Mouse (Mus musculus) kidney, adult 2 months (tissue): Measurements from ENCODE around the gene Tfip11.

Experiments
- CTCF ChIP-seq: fragments of 200-500 bp; conservative IDR thresholded peaks from 2 replicates; pipeline ENCODE4 v1.5.1; 2011; ENCODE audit warnings: low read depth, mild to moderate bottlenecking, control low read depth, low read length, moderate library complexity, mixed read lengths; ENCODE audit not compliant: insufficient read depth, insufficient read length
- POLR2A ChIP-seq: fragments of 200-500 bp; IDR thresholded peaks from one replicate; pipeline ENCODE4 v1.6.1; 2011; ENCODE audit warnings: low read depth, low read length, control low read depth

- no peak for TF ChIP-seq CTCF
- no peak for TF ChIP-seq POLR2A
Measured at GRCm38 (mm10) chr5:112367338-112367737, 41.2 kb downstream of the Tfip11 start.
